Mouse (Mus musculus): Measurements from ENCODE around the gene Cstf2t. TPM values are rescaled to one million over a fixed set of nuclear protein-coding genes. Genes with fewer than 3 reads are reported as not detected.

Cstf2t gene
- polyA plus RNA-seq (2012; ENCODE audit: insufficient read depth, low replicate concordance): 0.64 and 3.8 TPM in 2 replicates

DNA sequence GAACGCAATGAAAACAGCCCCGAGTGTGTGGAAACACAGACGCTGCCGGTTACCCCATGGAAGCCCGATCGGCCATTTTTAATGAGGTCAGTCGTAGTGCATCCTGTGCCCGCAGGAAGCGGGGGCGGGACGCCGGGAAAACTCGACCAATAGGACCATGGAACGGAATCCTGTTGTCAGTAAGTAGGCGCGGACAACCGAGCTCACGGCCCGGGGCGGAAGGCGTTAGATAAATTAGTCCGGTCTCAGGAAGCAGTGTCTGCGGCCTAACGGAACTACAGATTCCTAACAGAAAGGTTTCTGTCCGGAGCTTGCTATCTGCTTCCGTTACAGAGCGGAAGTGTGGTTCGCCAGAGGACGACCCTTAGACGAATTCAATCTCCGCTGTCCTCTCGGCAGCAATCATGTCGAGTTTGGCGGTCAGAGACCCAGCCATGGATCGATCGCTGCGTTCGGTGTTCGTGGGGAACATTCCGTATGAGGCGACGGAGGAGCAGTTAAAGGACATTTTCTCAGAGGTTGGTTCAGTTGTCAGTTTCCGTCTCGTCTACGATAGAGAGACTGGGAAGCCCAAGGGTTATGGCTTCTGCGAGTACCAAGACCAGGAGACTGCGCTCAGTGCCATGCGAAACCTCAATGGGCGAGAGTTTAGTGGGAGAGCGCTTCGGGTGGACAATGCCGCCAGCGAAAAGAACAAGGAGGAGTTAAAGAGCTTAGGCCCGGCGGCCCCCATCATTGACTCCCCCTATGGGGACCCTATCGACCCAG, at the start of gene Cstf2t:
Cstf2t (plus strand) TSS at position 176 of the 768 bp plus-strand sequence.
- H3K9me3 ChIP-seq: no peaks in the 10 kb centered on the region
- peaks cover 21% of the 10 kb centered on the region for H3K4me1 ChIP-seq
- TF ChIP-seq GATA1 (IDR thresholded peaks at IDR 0.05; ENCODE audit: borderline replicate concordance, low read length): no peak
- peak; percentile 61 for TF ChIP-seq FLI1 (IDR thresholded peaks at IDR 0.05; ENCODE audit: low read length)
- H3K4me3 ChIP-seq (replicated peaks): peak within 1 kb of the TSS; percentile 98
- H3K36me3 ChIP-seq (replicated peaks; ENCODE audit: low read length): peaks cover 28% of the 10 kb centered on the region
- H3K27me3 ChIP-seq (replicated peaks): no peaks in the 10 kb centered on the region

DNA sequence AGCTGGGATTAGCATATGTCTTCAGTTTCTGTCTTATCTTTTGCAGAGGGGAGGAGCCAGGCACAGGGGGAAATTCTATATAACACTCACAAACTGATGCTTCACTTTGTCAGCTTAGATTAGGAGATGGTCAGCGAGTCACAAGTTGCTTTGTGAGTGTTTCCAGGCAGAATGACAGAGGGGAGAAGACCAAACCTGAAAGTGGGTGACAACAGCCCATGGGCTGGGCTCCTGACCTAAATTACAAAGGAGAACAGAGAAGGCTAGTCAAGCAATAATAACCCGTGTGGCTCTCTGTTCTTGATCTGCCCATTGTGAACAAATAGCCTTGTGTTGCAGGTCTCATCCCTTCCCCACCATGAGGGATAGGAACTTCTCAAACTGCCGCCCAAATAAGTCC, 43.7 kb upstream of the Cstf2t start:
- H3K27me3 ChIP-seq (replicated peaks): no peaks in the 10 kb centered on the region
- H3K9me3 ChIP-seq: no peaks in the 10 kb centered on the region
- H3K4me1 ChIP-seq: peaks cover 4% of the 10 kb centered on the region; the same call in 1 of the 2 replicates
- no peak overlapping the region for H3K4me3 ChIP-seq (replicated peaks)
- no peaks in the 10 kb centered on the region for H3K36me3 ChIP-seq (replicated peaks; ENCODE audit: low read length)
- TF ChIP-seq GATA1 (IDR thresholded peaks at IDR 0.05; ENCODE audit: borderline replicate concordance, low read length) (no peak), FLI1 (IDR thresholded peaks at IDR 0.05; ENCODE audit: low read length) (no peak)

DNA sequence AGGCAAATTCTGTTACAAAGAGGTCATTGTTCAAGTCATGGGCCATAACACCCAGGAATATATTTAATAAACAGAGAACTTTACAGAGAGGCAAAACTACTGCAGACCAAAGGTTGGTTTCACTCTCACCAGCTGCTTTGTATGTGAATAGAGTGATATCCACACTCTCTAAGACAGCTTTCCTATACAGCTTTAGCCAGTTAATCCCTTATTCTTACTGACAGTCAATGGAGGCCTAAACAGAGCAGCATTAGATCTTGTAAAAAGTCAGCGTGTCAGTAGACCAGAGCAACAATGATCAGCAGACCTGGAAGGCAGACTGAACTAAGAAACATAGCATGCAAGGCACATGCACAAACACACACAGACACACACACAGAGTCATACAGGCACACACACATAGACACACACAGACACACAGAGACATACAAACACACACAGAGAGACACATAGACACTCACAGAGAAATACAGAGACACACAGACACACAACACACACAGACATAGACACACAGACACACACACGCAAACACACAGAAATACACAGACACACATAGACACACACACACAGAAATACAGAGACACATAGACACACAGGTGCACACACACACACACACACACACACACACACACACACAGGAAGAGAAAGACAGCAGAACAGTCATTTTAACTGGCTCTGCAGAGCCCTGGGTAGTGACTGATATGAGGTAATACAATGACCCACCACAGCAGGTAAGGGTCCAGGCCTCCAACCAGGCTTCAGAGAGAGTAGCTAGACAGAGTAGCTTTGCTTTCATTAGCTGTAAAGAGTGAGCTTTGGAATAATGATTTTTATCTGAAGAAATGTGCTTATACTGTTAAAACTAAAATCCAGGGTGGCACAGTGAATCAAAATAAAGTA, 41.4 kb upstream of the Cstf2t start:
- Histone ChIP-seq H3K4me1 (peaks cover 4% of the 10 kb centered on the region; the same call in 1 of the 2 replicates), H3K27me3 (replicated peaks) (no peaks in the 10 kb centered on the region), H3K9me3 (no peaks in the 10 kb centered on the region), H3K4me3 (replicated peaks) (no peak overlapping the region), H3K36me3 (replicated peaks; ENCODE audit: low read length) (no peaks in the 10 kb centered on the region)
- TF ChIP-seq GATA1 (IDR thresholded peaks at IDR 0.05; ENCODE audit: borderline replicate concordance, low read length) (no peak), FLI1 (IDR thresholded peaks at IDR 0.05; ENCODE audit: low read length) (no peak)

GRCm38 (mm10) chr19:31046601-31047000, 36.0 kb upstream of the Cstf2t start:
- Histone ChIP-seq H3K9me3 (no peaks in the 10 kb centered on the region), H3K4me1 (no peaks in the 10 kb centered on the region), H3K4me3 (replicated peaks) (no peak overlapping the region), H3K36me3 (replicated peaks; ENCODE audit: low read length) (no peaks in the 10 kb centered on the region), H3K27me3 (replicated peaks) (no peaks in the 10 kb centered on the region)
- no peak for TF ChIP-seq GATA1 (IDR thresholded peaks at IDR 0.05; ENCODE audit: borderline replicate concordance, low read length)
- no peak for TF ChIP-seq FLI1 (IDR thresholded peaks at IDR 0.05; ENCODE audit: low read length)

- no peaks in the 10 kb centered on the region for H3K27me3 ChIP-seq (replicated peaks)
- no peaks in the 10 kb centered on the region for H3K36me3 ChIP-seq (replicated peaks; ENCODE audit: low read length)
- H3K9me3 ChIP-seq: no peaks in the 10 kb centered on the region
- H3K4me3 ChIP-seq (replicated peaks): no peak overlapping the region
- H3K4me1 ChIP-seq: peaks cover 32% of the 10 kb centered on the region
- no peak for TF ChIP-seq FLI1 (IDR thresholded peaks at IDR 0.05; ENCODE audit: low read length)
- no peak for TF ChIP-seq GATA1 (IDR thresholded peaks at IDR 0.05; ENCODE audit: borderline replicate concordance, low read length)
These were observed 17.9 kb upstream of the Cstf2t start for GRCm38 (mm10) chr19:31064740-31065139.

DNA sequence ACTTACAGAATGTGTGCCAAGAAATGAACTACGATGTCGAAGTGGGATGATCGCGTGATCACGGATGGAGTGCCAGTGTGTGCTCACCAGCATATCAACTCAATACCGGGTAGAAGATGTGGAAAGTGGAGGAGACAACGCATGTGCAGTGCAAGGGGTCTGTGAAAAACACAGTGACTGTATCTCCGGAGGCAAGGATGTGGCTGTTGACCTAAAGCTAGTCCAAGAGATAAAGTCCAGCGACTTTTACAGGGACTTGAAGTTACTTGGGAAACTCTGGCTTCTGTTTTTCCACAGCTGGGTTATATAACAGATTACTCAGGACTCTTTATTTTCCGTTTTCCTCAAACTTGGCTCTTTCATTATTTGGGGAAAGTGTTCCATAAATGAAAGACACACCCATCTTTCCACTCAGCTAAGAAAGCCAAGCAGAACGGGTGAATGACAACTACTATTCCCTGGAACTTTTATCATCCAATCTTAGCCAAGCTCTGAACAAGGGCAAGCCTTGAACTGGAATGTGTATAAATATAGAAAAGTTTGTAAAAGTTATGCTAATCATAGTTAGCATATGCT, 17.3 kb upstream of the Cstf2t start:
- TF ChIP-seq GATA1 (IDR thresholded peaks at IDR 0.05; ENCODE audit: borderline replicate concordance, low read length) (no peak), FLI1 (IDR thresholded peaks at IDR 0.05; ENCODE audit: low read length) (no peak)
- H3K4me3 ChIP-seq (replicated peaks): no peak overlapping the region
- H3K4me1 ChIP-seq: peaks cover 37% of the 10 kb centered on the region
- H3K36me3 ChIP-seq (replicated peaks; ENCODE audit: low read length): no peaks in the 10 kb centered on the region
- H3K9me3 ChIP-seq: no peaks in the 10 kb centered on the region
- H3K27me3 ChIP-seq (replicated peaks): no peaks in the 10 kb centered on the region

GRCm38 (mm10) chr19:31073959-31074716, 8.5 kb upstream of the Cstf2t start:
- H3K9me3 ChIP-seq: no peaks in the 10 kb centered on the region
- H3K36me3 ChIP-seq (replicated peaks; ENCODE audit: low read length): no peaks in the 10 kb centered on the region
- no peaks in the 10 kb centered on the region for H3K27me3 ChIP-seq (replicated peaks)
- TF ChIP-seq GATA1 (IDR thresholded peaks at IDR 0.05; ENCODE audit: borderline replicate concordance, low read length): no peak
- no peak for TF ChIP-seq FLI1 (IDR thresholded peaks at IDR 0.05; ENCODE audit: low read length)
- no peak overlapping the region for H3K4me3 ChIP-seq (replicated peaks)
- H3K4me1 ChIP-seq: peaks cover 15% of the 10 kb centered on the region

- no peaks in the 10 kb centered on the region for H3K9me3 ChIP-seq
- H3K36me3 ChIP-seq (replicated peaks; ENCODE audit: low read length): no peaks in the 10 kb centered on the region
- H3K4me1 ChIP-seq: peaks cover 11% of the 10 kb centered on the region; the same call in 1 of the 2 replicates
- TF ChIP-seq GATA1 (IDR thresholded peaks at IDR 0.05; ENCODE audit: borderline replicate concordance, low read length) (no peak), FLI1 (IDR thresholded peaks at IDR 0.05; ENCODE audit: low read length) (no peak)
- no peak overlapping the region for H3K4me3 ChIP-seq (replicated peaks)
- H3K27me3 ChIP-seq (replicated peaks): no peaks in the 10 kb centered on the region
These were observed 7.9 kb upstream of the Cstf2t start for GRCm38 (mm10) chr19:31074717-31075063.

- Histone ChIP-seq H3K4me1 (peaks cover 5% of the 10 kb centered on the region; the same call in 1 of the 2 replicates), H3K36me3 (replicated peaks; ENCODE audit: low read length) (no peaks in the 10 kb centered on the region), H3K27me3 (replicated peaks) (no peaks in the 10 kb centered on the region), H3K9me3 (no peaks in the 10 kb centered on the region), H3K4me3 (replicated peaks) (no peak overlapping the region)
- TF ChIP-seq GATA1 (IDR thresholded peaks at IDR 0.05; ENCODE audit: borderline replicate concordance, low read length): no peak
These were observed 6.5 kb upstream of the Cstf2t start for GRCm38 (mm10) chr19:31076106-31076505.

All from megakaryocyte, embryonic 14.5 days (primary cell).